Mouse (Mus musculus): ENCODE results near the gene Tuba1a.

Gene Tuba1a

GRCm38 (mm10) chr15:98923031-98923537, 30.4 kb downstream of the Tuba1a start:
- DNase-seq: no peak

GRCm38 (mm10) chr15:98922581-98922980, 30.9 kb downstream of the Tuba1a start:
- no peak for DNase-seq

DNA sequence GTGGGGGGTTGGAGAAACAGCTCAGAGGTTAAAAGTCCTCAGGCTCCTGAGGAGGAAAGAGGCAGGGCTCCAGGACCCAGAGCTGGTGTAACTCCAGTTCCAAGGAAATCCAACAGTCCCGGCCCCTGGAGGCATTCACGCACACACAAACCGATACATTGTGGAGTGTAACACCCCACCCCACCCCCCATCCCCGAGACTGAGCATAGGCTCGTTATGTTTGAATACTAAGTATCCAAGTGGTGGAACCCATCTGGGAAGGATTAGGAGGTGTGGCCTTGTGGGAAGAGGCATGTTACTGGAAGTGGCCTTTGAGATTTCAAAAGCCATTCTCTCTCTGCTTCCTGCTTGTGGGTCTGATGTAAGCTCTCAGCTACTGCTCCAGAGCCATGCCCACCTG, 32.0 kb downstream of the Tuba1a start:
- no peak for DNase-seq

- DNase-seq: peak; percentile 92
Measured at GRCm38 (mm10) chr15:98918499-98918895, 35.0 kb downstream of the Tuba1a start.

- DNase-seq: peak; percentile 100
Measured at GRCm38 (mm10) chr15:98917538-98918498, 35.7 kb downstream of the Tuba1a start, which contains the start of gene Lmbr1l. Gene Lmbr1l, minus strand, starts transcription at chr15:98918231.

DNA sequence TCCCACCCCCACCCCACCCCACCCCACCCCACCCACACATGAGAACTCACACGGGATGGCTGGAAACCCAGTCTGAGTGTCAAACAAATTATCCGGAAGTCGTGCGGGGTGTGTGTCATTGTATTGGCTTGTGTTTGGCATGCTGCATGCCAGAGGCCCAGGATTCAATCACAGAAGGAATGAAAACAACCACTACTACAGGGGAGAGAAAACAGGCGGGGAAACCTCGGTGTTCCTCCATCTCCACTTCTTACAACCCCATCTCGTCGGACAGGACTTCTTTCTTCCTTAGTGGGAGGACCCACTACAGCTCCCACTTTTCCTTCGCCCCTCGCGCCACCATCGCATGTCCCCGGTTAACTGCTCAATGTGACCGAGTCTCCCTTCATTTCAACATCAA, 36.4 kb downstream of the Tuba1a start:
- DNase-seq: peak; percentile 95

GRCm38 (mm10) chr15:98916016-98916415, 37.5 kb downstream of the Tuba1a start:
- DNase-seq: no peak

DNA sequence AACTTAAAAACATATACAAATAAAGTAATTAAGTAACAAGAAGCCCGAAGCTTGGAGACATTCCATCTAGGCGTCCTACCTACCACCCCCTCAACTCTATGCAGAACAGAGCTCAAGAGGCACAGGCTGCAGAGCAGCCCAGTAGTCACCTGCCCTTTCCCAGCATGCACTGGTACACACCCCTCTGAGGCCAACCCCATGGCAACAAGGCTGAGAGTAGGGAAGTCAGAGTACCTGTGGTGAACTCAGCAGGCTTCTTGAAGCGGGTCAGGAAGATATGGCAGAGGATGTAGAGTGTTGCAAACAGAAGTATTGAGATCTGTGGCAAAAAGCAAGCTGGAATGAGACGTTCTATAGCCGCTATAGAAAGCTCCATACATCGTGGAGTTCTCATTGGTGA, 38.6 kb downstream of the Tuba1a start:
- DNase-seq: no peak

DNA sequence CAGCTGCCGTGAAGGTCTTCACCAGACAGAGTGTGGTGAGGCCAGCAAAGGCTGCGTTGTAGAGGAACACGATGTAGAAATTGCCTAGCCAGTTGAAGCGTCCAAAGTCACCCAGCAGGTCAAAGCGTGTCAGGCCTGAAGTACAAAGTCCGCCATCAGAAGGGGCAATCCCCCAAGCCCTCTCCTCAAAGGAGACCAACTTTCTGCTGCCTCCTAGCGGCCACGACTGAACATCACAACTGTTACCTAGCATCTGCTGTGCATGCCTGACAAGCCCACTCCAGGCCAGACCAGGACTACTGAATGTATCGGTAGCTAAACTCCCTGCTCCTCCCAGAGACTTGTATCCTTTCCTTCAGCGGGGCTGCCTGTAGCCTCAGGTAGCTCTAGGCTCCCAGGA, 48.8 kb downstream of the Tuba1a start:
- no peak for DNase-seq

DNA sequence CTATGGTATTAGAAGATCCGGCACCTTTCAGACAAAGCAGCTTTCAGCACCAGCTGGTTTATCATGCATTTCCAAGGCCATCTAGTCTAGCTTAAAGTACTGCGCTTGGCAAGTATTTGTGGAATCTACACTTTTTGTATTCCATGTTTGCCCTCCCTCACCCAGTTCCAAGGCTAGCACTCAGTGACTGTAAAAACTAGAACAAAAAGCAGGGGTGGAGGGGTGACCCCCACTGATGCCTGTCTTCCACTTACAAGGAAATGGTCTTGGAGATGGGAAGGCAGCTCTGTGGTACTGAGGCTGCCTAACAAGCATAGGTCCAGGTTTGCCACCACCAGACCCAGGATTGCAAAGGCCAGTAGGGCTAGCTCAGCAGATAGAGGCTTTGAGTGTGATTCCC, 50.9 kb downstream of the Tuba1a start:
- DNase-seq: no peak

DNA sequence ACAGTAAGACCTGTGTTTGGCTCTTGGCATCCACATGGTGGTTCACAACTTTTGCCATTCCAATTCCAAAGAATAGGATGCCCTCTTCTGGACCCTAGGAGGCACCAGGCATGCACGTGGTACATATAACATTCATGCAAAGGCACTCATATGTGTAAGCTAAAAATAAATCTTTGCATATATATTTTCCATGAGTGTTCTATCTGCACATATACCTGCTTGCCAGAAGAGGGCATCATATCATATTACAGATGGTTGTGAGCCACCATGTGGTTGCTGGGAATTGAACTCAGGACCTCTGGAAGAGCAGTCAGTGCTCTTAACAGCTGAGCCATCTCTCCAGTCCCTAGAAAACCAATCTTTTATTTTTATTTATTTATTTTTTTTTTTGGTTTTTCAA, 52.0 kb downstream of the Tuba1a start:
- no peak for DNase-seq
